Mouse (Mus musculus): Measurements from ENCODE around the gene Kat6b.

DNA sequence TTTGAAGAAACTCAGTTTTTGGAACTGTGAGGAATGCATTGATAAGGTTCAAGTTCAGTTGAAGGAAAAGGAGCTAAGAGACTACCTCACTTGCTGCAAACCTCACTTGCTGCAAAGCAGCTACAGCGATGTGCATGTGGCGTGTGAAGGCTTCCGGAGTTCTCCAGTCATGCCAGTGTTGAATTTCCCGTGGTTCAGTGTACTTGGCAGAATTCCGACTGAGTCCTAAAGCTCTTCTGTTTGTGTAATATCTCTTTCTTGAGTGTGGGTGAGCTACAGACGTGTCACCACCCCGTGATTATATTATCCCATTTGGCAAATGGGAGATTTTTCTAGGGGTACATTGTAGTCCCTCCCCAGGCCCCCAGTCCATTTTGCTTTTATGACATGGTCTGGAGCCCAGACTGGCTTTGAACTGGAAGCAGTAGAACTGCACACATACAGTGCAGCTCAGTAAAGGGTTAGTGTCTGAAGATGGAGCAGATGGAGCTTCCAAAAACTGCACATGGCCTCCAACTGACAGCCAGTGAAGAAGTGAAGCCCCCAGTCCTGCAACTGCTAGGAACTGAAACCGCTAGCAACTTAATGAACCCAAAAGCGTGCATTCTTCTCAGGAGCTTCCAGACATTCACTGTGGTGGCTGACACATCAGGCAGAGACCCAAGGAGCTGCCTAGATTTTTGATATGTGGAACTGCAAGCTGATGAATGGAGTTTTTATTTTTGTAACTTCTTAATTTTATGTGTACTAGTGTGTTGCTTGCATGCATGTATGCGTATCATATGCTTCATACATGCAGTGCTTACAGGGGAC lies 84.5 kb downstream of the Kat6b start:
- TF ChIP-seq POLR2A (IDR thresholded peaks at IDR 0.05; ENCODE audit: insufficient read length, low read depth): no peak
- TF ChIP-seq CEBPB (IDR thresholded peaks at IDR 0.05; ENCODE audit: insufficient read depth, poor library complexity, severe bottlenecking): no peak
- no peak for TF ChIP-seq REST (IDR thresholded peaks at IDR 0.05; ENCODE audit: insufficient read depth, insufficient read length)
- TF ChIP-seq MAX (IDR thresholded peaks at IDR 0.05; ENCODE audit: low read depth): no peak

All from myocyte (in vitro differentiated cells).